Mouse (Mus musculus) T-cell, adult 2 months (primary cell): Measurements from ENCODE around the gene Sod1.

Experiments
- DNase-seq: peaks from one replicate; pipeline ENCODE4 v3.0.0; 2022; ENCODE audit warnings: low spot score

The Sod1 gene

GRCm38 (mm10) chr16:90220026-90220891 is at the start of gene Sod1:
Sod1 (plus strand) TSS chr16:90220754.
- peak; percentile 95 for DNase-seq

- DNase-seq = no peak
Observed at GRCm38 (mm10) chr16:90171416-90171815, 49.1 kb upstream of the Sod1 start.

DNA sequence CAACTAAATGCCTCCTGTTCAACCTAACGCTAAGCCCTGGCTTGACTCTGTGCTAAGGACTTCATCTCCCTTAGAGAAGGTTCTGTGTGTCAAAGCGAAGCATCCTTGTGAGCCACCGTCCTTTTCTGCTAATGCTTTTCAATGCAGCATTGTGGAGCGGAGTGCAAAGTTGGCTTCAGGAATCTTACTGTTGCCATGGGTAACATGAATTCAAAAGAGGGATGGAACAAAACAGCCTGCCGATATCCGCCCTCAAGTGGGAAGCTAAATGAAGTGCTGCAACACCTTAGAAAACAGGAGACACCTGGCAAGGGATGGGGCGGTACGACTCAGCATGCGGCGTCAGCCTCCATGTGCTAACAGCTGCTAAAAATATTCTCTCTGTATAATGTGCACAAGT is 44.1 kb upstream of the Sod1 start:
- no peak for DNase-seq

DNA sequence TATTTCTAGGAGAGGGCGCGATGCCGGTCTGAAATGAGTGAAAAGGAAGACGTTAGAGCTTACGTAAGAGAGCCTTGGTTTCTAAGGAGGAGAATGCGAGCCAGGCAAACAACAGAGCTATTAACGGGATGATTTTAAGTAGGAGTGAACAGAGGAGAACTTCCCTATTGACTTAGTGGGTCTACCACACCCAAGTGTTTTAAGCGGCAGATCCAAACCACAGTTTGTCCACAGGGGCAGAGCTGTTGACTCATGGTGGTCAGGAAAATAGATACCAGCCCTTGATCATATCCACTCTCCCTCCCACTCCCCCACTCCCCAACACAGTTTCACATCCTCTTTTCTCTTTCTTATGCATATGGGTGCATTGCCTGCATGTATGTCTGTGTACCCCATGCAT is 43.1 kb upstream of the Sod1 start:
- no peak for DNase-seq

DNA sequence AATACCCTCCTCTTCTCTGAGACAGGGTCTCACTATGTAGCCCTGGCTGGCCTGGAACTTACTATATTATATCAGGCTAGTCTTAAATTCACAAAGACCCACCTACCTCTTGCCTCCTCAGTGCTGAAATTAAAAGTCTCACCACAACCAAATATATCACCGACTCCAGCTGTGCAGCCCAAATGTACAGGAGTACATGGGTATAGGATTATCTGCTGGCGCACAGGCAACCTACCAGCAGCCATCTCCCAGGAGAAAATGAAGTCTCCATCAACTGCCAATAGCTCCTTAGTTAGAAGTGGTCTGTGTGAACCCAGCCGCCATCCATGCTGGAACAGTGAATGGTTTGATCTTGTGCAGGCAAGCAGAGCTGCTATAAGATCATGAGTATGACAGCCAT is 42.1 kb upstream of the Sod1 start:
- no peak for DNase-seq

DNA sequence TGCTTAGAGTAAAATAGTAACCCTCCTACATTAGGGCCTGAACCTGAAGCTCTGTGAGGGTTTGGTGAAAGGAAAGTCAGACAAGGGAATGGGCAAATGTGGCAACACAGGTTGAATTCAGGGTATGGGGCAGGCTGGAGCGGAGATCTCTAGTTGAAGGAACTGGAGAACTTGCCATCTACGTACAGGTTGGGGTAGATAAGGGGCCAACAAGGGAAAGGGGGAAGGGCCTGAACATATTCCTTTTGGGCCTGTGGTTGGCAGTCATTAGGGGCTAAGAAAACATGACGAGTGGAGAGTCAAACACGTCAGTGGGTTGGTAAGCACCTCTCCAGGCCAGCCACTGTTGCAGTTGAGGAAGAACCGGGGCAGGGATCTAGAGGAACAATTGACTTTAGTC is 40.7 kb upstream of the Sod1 start:
- no peak for DNase-seq

DNA sequence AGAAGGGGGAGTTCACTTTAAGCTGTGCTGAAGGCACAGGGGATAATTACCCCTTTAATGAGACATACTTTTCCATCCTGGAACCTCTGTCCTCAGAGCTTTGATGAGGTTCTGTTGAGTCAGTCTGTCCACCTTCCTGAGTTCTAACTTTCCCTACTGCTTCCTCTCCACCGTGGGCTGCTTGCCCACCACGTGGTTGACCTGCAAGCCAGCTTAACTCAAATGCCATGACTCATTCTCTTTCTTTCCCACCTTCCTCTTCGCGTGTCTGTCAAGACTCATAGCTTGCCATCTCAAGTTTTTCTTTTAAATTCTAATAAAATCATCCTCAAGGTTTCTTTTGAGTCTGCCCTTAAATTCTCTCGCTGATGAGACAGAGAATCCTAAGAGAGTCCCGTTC is 39.6 kb upstream of the Sod1 start:
- no peak for DNase-seq

- no peak for DNase-seq
Observed at GRCm38 (mm10) chr16:90181673-90182072, 38.9 kb upstream of the Sod1 start.

GRCm38 (mm10) chr16:90184135-90184534 is 36.4 kb upstream of the Sod1 start:
- no peak for DNase-seq

DNA sequence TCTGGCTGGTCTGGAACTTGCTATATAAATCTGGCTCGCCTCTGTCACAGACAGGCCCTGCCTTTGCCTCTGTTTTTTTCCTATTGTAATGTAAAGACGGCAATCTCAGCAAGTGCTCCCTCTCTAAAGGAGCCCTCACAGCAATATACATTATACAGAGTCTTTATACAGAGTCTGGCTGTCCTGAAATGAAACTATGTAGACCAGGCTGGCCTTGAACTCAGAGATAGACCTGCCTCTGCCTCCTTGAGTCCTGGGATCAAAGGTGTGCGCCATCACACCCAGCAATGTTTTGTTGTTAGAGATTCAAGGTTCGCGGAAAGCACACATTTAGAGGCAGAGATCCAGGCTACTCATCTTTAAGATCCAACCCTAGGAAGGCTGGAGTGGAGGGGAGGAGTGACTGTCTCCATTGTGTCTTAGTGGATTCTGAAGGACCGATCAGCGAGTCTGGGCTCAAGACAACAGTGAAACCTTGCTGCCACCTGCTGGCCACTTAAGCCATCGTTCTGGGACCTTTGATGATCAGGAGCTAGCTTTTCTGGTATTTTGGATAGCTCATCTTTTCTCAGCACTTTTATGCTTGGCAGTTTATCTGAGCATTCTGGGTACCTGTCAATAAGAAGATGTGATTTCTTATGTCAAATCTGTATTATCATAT is 34.5 kb upstream of the Sod1 start:
- DNase-seq = peak; percentile 62

DNA sequence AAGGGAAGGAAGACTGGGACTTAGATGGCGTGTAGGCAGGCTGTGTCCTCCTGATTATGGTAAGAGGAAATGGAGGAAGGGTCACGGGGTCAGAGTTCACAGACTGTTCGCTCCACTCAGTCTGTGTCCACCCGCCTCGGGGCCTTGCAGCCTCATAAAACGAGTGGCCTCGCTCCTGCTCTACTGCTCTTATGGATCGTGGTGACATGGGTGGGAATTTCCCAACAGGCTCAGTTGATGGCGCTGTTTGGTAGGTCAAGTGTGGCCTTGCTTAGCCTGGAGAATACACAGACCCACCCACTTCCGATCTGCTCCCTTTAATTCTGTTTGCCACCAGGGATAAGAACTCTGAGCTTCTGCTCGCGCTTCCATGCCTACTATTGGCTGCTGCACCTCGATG is 33.1 kb upstream of the Sod1 start:
- DNase-seq = no peak

DNA sequence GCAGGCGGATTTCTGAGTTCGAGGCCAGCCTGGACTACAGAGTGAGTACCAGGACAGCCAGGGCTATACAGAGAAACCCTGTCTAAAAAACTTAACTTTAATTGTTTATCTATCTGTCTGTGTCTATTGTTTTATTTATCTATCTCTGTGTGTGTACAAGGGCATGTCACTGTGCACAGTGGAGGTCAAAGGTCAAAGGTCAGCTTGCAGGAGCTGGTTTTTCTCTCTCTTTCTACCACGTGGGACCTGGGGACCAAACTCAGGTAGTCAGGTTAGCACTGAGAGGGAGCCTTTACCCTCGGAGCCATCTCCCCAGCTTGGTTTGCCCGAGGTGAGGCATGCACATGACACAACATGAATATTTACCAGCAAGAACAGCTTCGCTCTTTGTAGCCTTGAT is 29.3 kb upstream of the Sod1 start:
- no peak for DNase-seq

GRCm38 (mm10) chr16:90193719-90194118 is 26.8 kb upstream of the Sod1 start:
- no peak for DNase-seq

DNA sequence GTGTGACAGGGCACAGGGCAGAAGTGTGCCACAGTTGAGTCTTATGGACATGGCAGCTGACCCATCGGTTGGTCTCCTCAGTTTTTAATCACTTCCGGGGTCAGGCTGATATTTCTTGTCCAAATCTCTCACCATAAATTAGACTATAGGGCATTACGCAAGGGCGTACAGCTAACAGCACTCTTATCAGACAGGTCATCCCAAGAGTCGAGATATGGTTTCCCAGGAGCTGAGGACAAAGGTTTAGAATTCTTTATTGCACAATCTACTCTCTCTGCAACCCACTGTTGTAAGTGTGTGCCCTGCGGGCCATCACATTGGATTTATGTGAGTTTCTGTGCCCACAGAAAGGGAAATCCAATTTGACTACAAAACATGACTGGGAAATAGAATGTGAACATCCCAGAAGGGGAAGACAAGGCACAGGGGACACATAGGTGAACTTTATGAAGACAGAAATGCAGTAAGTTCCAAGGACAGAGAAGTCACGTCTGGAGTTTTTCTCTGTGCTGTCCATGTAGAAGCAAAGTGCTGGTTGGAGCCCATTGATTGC is 23.8 kb upstream of the Sod1 start:
- DNase-seq = no peak

DNA sequence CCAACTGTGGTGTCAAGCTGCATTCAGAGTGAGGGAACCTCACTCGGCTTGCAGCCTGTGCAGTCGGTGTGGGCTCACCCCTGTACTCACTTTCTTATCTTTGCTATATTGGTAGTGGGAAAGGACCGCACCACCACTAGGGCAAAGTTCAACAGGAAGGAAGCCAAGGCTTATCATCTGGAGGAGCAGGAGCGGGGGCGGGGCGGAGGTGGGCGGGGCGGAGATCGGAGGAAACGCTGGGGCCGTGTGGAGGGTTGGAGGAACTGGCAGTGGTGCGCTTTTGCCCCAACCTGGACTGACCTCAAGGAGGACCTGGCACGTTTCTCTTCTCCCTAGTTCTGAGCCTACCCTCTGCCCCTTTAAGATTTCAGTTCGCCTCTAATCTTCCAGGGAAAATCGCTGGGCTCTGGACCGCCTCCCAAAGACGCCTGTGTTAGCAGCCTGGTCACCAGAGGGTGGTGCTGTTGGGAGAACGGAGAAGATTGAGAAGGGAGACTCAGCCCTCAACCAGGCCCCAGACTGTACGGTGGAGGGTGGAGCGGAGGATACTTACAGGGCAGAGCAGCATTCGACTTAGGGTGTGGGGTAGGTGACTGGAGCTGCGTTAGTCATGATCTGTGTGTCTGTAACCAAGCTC is 23.1 kb upstream of the Sod1 start:
- peak; percentile 71 for DNase-seq

GRCm38 (mm10) chr16:90198626-90199025 is 21.9 kb upstream of the Sod1 start:
- no peak for DNase-seq

DNA sequence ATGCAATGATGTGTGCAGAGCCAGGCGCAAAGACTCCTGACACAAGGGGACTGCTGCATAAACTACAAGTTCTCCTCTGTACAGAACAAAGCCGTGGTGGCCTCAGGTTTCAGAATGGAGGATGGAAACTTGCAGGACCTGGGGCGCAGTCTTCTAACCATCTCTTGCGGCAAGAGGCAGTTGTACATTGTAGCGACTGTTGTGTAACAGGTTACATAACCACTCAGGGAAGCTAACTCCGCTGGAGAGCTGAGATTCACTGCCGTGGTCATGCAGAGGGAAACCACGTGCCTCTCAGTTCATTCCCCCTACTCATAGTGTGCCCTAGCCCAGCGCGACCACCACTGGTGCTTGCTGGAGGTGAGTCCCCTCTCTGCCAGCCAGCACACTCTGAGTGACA is 21.4 kb upstream of the Sod1 start:
- no peak for DNase-seq

DNA sequence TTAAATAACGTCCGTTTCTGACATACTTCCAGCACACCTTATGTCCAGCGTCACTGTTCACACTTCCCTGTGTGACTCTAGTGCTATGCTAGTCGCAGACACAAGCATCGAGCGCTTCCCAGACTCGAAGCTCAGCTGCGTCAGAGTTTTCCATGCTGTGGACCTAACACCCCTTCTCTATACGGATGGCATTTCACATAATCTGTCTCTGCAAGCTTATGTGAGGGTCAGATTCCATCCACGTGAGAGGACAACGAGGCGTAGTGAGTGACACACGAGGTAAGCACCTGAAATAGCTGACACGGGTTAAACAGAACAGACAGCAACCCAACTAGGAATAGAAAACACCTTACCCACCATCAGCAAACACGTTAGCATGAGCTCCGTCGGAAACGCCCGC is 18.4 kb upstream of the Sod1 start:
- no peak for DNase-seq

DNA sequence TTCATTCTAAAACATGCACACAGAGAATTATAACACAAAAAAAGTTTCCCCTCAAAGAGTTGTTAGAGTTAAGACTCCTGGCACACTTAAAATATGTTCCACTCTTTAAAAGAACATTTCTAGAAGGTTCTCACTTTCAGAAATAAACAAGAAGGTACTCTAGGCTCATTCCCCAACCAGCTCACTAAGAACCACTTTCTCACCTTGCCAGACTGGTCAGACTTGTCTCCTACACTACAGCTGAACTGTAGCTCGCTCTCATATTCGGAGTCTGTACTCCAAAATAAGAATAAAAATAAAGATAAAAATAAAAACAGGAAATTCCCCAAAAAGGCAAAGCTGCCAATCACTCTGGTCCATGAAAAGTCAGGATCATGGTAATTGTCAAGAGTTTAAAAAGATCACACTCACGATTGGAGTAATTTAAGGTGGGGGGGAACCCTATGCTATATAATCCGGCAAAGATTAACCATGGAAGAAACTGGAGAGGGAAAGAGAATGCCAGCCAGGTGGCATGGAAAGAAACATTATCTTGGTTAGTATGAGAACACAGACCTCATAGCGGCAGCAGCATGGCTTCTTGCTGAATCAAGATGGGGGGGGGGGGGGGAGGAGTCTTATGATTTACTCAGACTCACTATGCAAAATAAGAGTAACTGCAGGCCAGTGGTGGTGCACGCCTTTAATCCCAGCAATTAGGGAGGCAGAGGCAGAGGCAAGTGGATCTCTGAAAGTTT is 17.2 kb upstream of the Sod1 start:
- no peak for DNase-seq

GRCm38 (mm10) chr16:90204868-90205267 is 15.7 kb upstream of the Sod1 start:
- DNase-seq = no peak

- no peak for DNase-seq
Observed at GRCm38 (mm10) chr16:90208996-90209395, 11.6 kb upstream of the Sod1 start.

DNA sequence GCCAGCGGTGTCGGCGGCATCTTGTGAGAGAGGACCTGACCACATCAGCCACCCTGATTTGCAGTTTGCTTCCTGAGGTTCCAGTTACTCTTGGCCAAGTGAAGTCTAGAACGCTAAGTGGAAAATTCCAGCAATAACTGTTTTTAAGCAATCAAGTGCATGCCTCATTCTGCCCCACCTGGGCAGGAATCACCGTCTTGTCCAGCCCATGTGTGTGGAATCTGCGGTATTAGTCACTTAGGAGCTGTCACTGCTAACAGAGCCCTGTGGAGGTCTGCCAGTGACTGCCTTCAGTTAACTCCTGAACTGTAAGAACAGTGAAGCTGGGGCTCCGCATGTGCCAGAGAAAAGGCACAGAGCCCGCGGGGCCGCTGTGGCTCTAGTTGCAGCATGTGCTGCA is 9.8 kb upstream of the Sod1 start:
- DNase-seq = no peak
